Mouse (Mus musculus): ENCODE results near the gene Dok4. TPM values are rescaled to one million over a fixed set of nuclear protein-coding genes. Genes with fewer than 3 reads are reported as not detected.
A peak's percentile ranks its signal among the peaks of the same experiment; 100 is the strongest.

The Dok4 gene
- polyA plus RNA-seq (2015; fragmentation: Nextera tagmentation; extraction: Ambion mirVana), result 35.5 and 38.2 TPM in 2 replicates

- ATAC-seq (ENCODE audit: extremely low read depth, insufficient number of reproducible peaks, low FRiP score, low TSS enrichment), result peak; percentile 86
- H3K4me2 ChIP-seq, result peak within 1 kb of the TSS; percentile 99
- H3K9me3 ChIP-seq, result no peaks in the 10 kb centered on the region
- H3K27me3 ChIP-seq (replicated peaks), result no peaks in the 10 kb centered on the region
- peak within 1 kb of the TSS; percentile 88 for H3K9ac ChIP-seq
- peak within 1 kb of the TSS; percentile 84 for H3K27ac ChIP-seq (replicated peaks)
- H3K36me3 ChIP-seq, result no peaks in the 10 kb centered on the region
- under 1% methylated on average over 30 of the region's 37 CpGs for WGBS
- H3K4me1 ChIP-seq, result peaks cover 43% of the 10 kb centered on the region
- peak within 1 kb of the TSS; percentile 76 for H3K4me3 ChIP-seq
Observed at GRCm38 (mm10) chr8:94876197-94876730, at the start of gene Dok4. Dok4 (minus strand) TSS chr8:94876330.

- no peaks in the 10 kb centered on the region for H3K27me3 ChIP-seq (replicated peaks)
- 0 out of 2 replicates have a peak within 1 kb of the TSS, but pooled peaks have one; percentile 18 for H3K4me2 ChIP-seq
- no peak within 1 kb of the TSS for H3K4me3 ChIP-seq
- H3K4me1 ChIP-seq, result peaks cover 23% of the 10 kb centered on the region
- peak within 1 kb of the TSS; percentile 40; the same call in 1 of the 2 replicates for H3K27ac ChIP-seq (replicated peaks)
- H3K36me3 ChIP-seq, result no peaks in the 10 kb centered on the region
- H3K9ac ChIP-seq, result peak within 1 kb of the TSS; percentile 33; the same call in 1 of the 2 replicates
- WGBS, result 56% methylated on average over 7 of the region's 8 CpGs
- H3K9me3 ChIP-seq, result no peaks in the 10 kb centered on the region
- ATAC-seq (ENCODE audit: extremely low read depth, insufficient number of reproducible peaks, low FRiP score, low TSS enrichment), result no peak
Observed at GRCm38 (mm10) chr8:94923405-94923804, 47.3 kb upstream of the Dok4 start, which contains the start of gene Adgrg5. Adgrg5 (plus strand) TSS chr8:94923694.

- Histone ChIP-seq H3K27me3 (replicated peaks) (no peaks in the 10 kb centered on the region), H3K27ac (replicated peaks) (peak overlapping the region; percentile 40; the same call in 1 of the 2 replicates), H3K9ac (peak overlapping the region; percentile 33; the same call in 1 of the 2 replicates), H3K36me3 (no peaks in the 10 kb centered on the region), H3K4me3 (no peak overlapping the region), H3K9me3 (no peaks in the 10 kb centered on the region), H3K4me1 (peaks cover 27% of the 10 kb centered on the region), H3K4me2 (0 out of 2 replicates have a peak overlapping the region, but pooled peaks have one; percentile 18)
- WGBS, result 16% methylated on average over 8 of the region's 8 CpGs
- 0 out of 2 replicates have a peak, but pooled peaks have one; percentile 35 for ATAC-seq (ENCODE audit: extremely low read depth, insufficient number of reproducible peaks, low FRiP score, low TSS enrichment)
Observed at GRCm38 (mm10) chr8:94922602-94923001, 46.5 kb upstream of the Dok4 start.

GRCm38 (mm10) chr8:94922176-94922575 is 46.0 kb upstream of the Dok4 start:
- Histone ChIP-seq H3K4me1 (peaks cover 27% of the 10 kb centered on the region), H3K27ac (replicated peaks) (peak overlapping the region; percentile 40; the same call in 1 of the 2 replicates), H3K9me3 (no peaks in the 10 kb centered on the region), H3K4me3 (no peak overlapping the region), H3K9ac (0 out of 2 replicates have a peak overlapping the region, but pooled peaks have one; percentile 33), H3K4me2 (no peak overlapping the region), H3K36me3 (no peaks in the 10 kb centered on the region), H3K27me3 (replicated peaks) (no peaks in the 10 kb centered on the region)
- 54% methylated on average over 6 of the region's 6 CpGs for WGBS
- no peak for ATAC-seq (ENCODE audit: extremely low read depth, insufficient number of reproducible peaks, low FRiP score, low TSS enrichment)

- H3K4me3 ChIP-seq, result no peak overlapping the region
- no peak overlapping the region for H3K27ac ChIP-seq (replicated peaks)
- no peak overlapping the region for H3K9ac ChIP-seq
- no peak for ATAC-seq (ENCODE audit: extremely low read depth, insufficient number of reproducible peaks, low FRiP score, low TSS enrichment)
- no peak overlapping the region for H3K4me2 ChIP-seq
- H3K27me3 ChIP-seq (replicated peaks), result no peaks in the 10 kb centered on the region
- H3K9me3 ChIP-seq, result no peaks in the 10 kb centered on the region
- peaks cover 54% of the 10 kb centered on the region for H3K4me1 ChIP-seq
- no peaks in the 10 kb centered on the region for H3K36me3 ChIP-seq
Observed at GRCm38 (mm10) chr8:94919256-94919655, 43.1 kb upstream of the Dok4 start.

- Histone ChIP-seq H3K9ac (peak within 1 kb of the TSS; percentile 85), H3K4me1 (peaks cover 61% of the 10 kb centered on the region), H3K4me2 (peak within 1 kb of the TSS; percentile 81), H3K36me3 (peaks cover 5% of the 10 kb centered on the region), H3K27ac (replicated peaks) (peak within 1 kb of the TSS; percentile 81), H3K9me3 (no peaks in the 10 kb centered on the region), H3K27me3 (replicated peaks) (peaks cover 6% of the 10 kb centered on the region), H3K4me3 (peak within 1 kb of the TSS; percentile 87)
- WGBS, result 2% methylated on average over 47 of the region's 51 CpGs
- ATAC-seq (ENCODE audit: extremely low read depth, insufficient number of reproducible peaks, low FRiP score, low TSS enrichment), result peak; percentile 21; the same call in 1 of the 2 replicates
Observed at GRCm38 (mm10) chr8:94917851-94918495, 41.8 kb upstream of the Dok4 start, which contains the start of gene Ccdc102a. Ccdc102a (minus strand) TSS chr8:94918098.

- Histone ChIP-seq H3K9me3 (no peaks in the 10 kb centered on the region), H3K36me3 (peaks cover 11% of the 10 kb centered on the region), H3K4me1 (peaks cover 61% of the 10 kb centered on the region), H3K9ac (peak overlapping the region; percentile 85), H3K27ac (replicated peaks) (peak overlapping the region; percentile 81), H3K4me2 (peak overlapping the region; percentile 81), H3K27me3 (replicated peaks) (peaks cover 11% of the 10 kb centered on the region), H3K4me3 (peak overlapping the region; percentile 87)
- peak; percentile 90 for ATAC-seq (ENCODE audit: extremely low read depth, insufficient number of reproducible peaks, low FRiP score, low TSS enrichment)
- 1% methylated on average over 27 of the region's 27 CpGs for WGBS
Observed at GRCm38 (mm10) chr8:94917352-94917751, 41.2 kb upstream of the Dok4 start.

GRCm38 (mm10) chr8:94916960-94917324 is 40.8 kb upstream of the Dok4 start:
- Histone ChIP-seq H3K9ac (peak overlapping the region; percentile 85), H3K4me2 (peak overlapping the region; percentile 81), H3K27ac (replicated peaks) (peak overlapping the region; percentile 43), H3K27me3 (replicated peaks) (peaks cover 11% of the 10 kb centered on the region), H3K4me3 (peak overlapping the region; percentile 87), H3K9me3 (no peaks in the 10 kb centered on the region), H3K36me3 (peaks cover 15% of the 10 kb centered on the region), H3K4me1 (peaks cover 61% of the 10 kb centered on the region)
- ATAC-seq (ENCODE audit: extremely low read depth, insufficient number of reproducible peaks, low FRiP score, low TSS enrichment), result no peak
- WGBS, result 2% methylated on average over 10 of the region's 10 CpGs

GRCm38 (mm10) chr8:94916311-94916959 is 40.3 kb upstream of the Dok4 start:
- peak overlapping the region; percentile 87 for H3K4me3 ChIP-seq
- peak overlapping the region; percentile 85 for H3K9ac ChIP-seq
- H3K27me3 ChIP-seq (replicated peaks), result peaks cover 11% of the 10 kb centered on the region
- H3K36me3 ChIP-seq, result peaks cover 20% of the 10 kb centered on the region
- no peaks in the 10 kb centered on the region for H3K9me3 ChIP-seq
- H3K4me1 ChIP-seq, result peaks cover 61% of the 10 kb centered on the region
- peak overlapping the region; percentile 43 for H3K27ac ChIP-seq (replicated peaks)
- 45% methylated on average over 9 of the region's 9 CpGs for WGBS
- ATAC-seq (ENCODE audit: extremely low read depth, insufficient number of reproducible peaks, low FRiP score, low TSS enrichment), result no peak
- peak overlapping the region; percentile 81 for H3K4me2 ChIP-seq

- H3K9me3 ChIP-seq, result no peaks in the 10 kb centered on the region
- H3K36me3 ChIP-seq, result peaks cover 37% of the 10 kb centered on the region
- H3K4me2 ChIP-seq, result peak overlapping the region; percentile 71
- no peak for ATAC-seq (ENCODE audit: extremely low read depth, insufficient number of reproducible peaks, low FRiP score, low TSS enrichment)
- 29% methylated on average over 3 of the region's 3 CpGs for WGBS
- peak overlapping the region; percentile 5; the same call in 1 of the 2 replicates for H3K4me3 ChIP-seq
- H3K27ac ChIP-seq (replicated peaks), result peak overlapping the region; percentile 68
- H3K27me3 ChIP-seq (replicated peaks), result peaks cover 11% of the 10 kb centered on the region
- H3K4me1 ChIP-seq, result peaks cover 63% of the 10 kb centered on the region
- H3K9ac ChIP-seq, result peak overlapping the region; percentile 72
Observed at GRCm38 (mm10) chr8:94914701-94915101, 38.6 kb upstream of the Dok4 start.

GRCm38 (mm10) chr8:94914256-94914655 is 38.1 kb upstream of the Dok4 start:
- H3K4me2 ChIP-seq, result peak overlapping the region; percentile 71
- peak overlapping the region; percentile 72; the same call in 1 of the 2 replicates for H3K9ac ChIP-seq
- H3K27ac ChIP-seq (replicated peaks), result peak overlapping the region; percentile 68; the same call in 1 of the 2 replicates
- 0 out of 2 replicates have a peak overlapping the region, but pooled peaks have one; percentile 5 for H3K4me3 ChIP-seq
- H3K9me3 ChIP-seq, result no peaks in the 10 kb centered on the region
- H3K27me3 ChIP-seq (replicated peaks), result peaks cover 11% of the 10 kb centered on the region
- 67% methylated on average over 6 of the region's 6 CpGs for WGBS
- H3K4me1 ChIP-seq, result peaks cover 63% of the 10 kb centered on the region
- H3K36me3 ChIP-seq, result peaks cover 42% of the 10 kb centered on the region
- ATAC-seq (ENCODE audit: extremely low read depth, insufficient number of reproducible peaks, low FRiP score, low TSS enrichment), result no peak
